Mouse (Mus musculus) liver, embryonic 14.5 days (tissue): ENCODE measurements around the gene Map2k7.

Experiments used
- CTCF ChIP-seq: IDR thresholded peaks from 2 replicates; pipeline ENCODE4 v1.5.1; 2016; ENCODE audit warnings: antibody characterized with exemption, low read depth, control low read depth
- EP300 ChIP-seq: IDR thresholded peaks from 2 replicates; pipeline ENCODE4 v1.6.1; 2016; ENCODE audit warnings: antibody characterized with exemption, low read depth

GRCm38 (mm10) chr8:4227919-4228318 lies 10.6 kb upstream of the Map2k7 start:
- no peak for TF ChIP-seq CTCF
- no peak for TF ChIP-seq EP300
